15 mouse cellular contexts compared by ENCODE assay signal in genomic region chr1:118890125-118890875, GRCm38 (mm10).
DNase-seq lines count a peak whose midpoint lies in the region; ATAC-seq and TF ChIP-seq lines count a peak whose summit lies in the region.
"Had no signal": no experiment of that assay in that cellular context is flagged by ENCODE, and none has a peak within 500 bp of the region (broad histone marks: within the 10 kb centered on the region; RNA-seq: fewer than 3 reads in every experiment).

No protein-coding gene starts in this region.

- 0 out of 2 replicates have a peak, but pooled peaks cover 8% of the 10 kb centered on the region for H3K36me3 ChIP-seq in forebrain, embryonic 14.5 days (ENCODE audit: control insufficient read depth, insufficient read depth, low read length)
- H3K36me3 ChIP-seq in thymus, adult 2 months (ENCODE audit: control insufficient read depth, insufficient read depth, low read length) = no peaks in the 10 kb centered on the region
- H3K36me3 ChIP-seq: heart, embryonic 10.5 days had no signal

- H3K9ac ChIP-seq in forebrain, embryonic 14.5 days (ENCODE audit: low read length) = no peak overlapping the region

- H3K9me3 ChIP-seq in forebrain, embryonic 14.5 days (replicated peaks; ENCODE audit: control insufficient read depth, low read length) = no peaks in the 10 kb centered on the region
- H3K9me3 ChIP-seq: heart, embryonic 10.5 days had no signal

- H3K4me3 ChIP-seq in forebrain, embryonic 14.5 days (ENCODE audit: low read depth, low read length) = no peak overlapping the region
- no peak overlapping the region for H3K4me3 ChIP-seq in thymus, adult 2 months (ENCODE audit: control insufficient read depth, insufficient read depth, low read length)
- H3K4me3 ChIP-seq: gastrocnemius, adult 2 months; heart, embryonic 10.5 days had no signal

- no peak for TF ChIP-seq POLR2A in thymus, adult 2 months (IDR thresholded peaks at IDR 0.05; ENCODE audit: control insufficient read depth, extremely low read depth, insufficient read depth, low read length, poor library complexity)

- H3K27me3 ChIP-seq in forebrain, embryonic 14.5 days (replicated peaks; ENCODE audit: control insufficient read depth, insufficient read depth, low read length) = no peaks in the 10 kb centered on the region
- H3K27me3 ChIP-seq in thymus, adult 2 months (ENCODE audit: control insufficient read depth, insufficient read depth, low read length) = no peaks in the 10 kb centered on the region

- TF ChIP-seq CTCF in thymus, adult 2 months (IDR thresholded peaks at IDR 0.05; ENCODE audit: borderline replicate concordance, control insufficient read depth, extremely low read depth, insufficient read depth, low read length, poor library complexity) = no peak

- 32% methylated on average over 14 of the region's 14 CpGs for WGBS in forebrain, embryonic 14.5 days
- 88% methylated on average over 14 of the region's 14 CpGs for WGBS in thymus, adult 2 months

- peaks cover 12% of the 10 kb centered on the region; the same call in 1 of the 2 replicates for H3K4me1 ChIP-seq in forebrain, embryonic 14.5 days (ENCODE audit: control insufficient read depth, insufficient read depth, low read length)
- no peaks in the 10 kb centered on the region for H3K4me1 ChIP-seq in thymus, adult 2 months (replicated peaks; ENCODE audit: control insufficient read depth, insufficient read depth, low read length)

- H3K4me2 ChIP-seq in forebrain, embryonic 14.5 days (ENCODE audit: low read length) = no peak overlapping the region

- H3K27ac ChIP-seq in forebrain, embryonic 14.5 days (ENCODE audit: low read depth, low read length) = no peak overlapping the region
- H3K27ac ChIP-seq in thymus, adult 2 months (ENCODE audit: control insufficient read depth, insufficient read depth, low read length) = no peak overlapping the region
- H3K27ac ChIP-seq: gastrocnemius, adult 2 months; heart, embryonic 10.5 days had no signal

- DNase-seq in retina, postnatal 1 day = peak; percentile 25
- DNase-seq in retina, embryonic 14.5 days (ENCODE audit: low spot score) = no peak
- peak; percentile 63 for DNase-seq in forebrain, embryonic 14.5 days (ENCODE audit: low spot score)
- peak; percentile 63 for DNase-seq in mesoderm, embryonic 11.5 days (ENCODE audit: low read depth, low spot score)
- DNase-seq in thymus, adult 2 months = no peak
- no peak for DNase-seq in frontal cortex, adult 2 months (ENCODE audit: extremely low spot score in 1 of 2, low spot score in 1 of 2)
- DNase-seq: adrenal gland, postnatal 14 days; cerebellum, adult 11 months; gastrocnemius, adult 2 months; kidney, postnatal 25 days; liver; lung, postnatal 10 days; thymus, postnatal 25 days had no signal

- peak; percentile 56 for ATAC-seq in forebrain, embryonic 14.5 days
- no peak for ATAC-seq in CD4-positive, CD25-positive, alpha-beta regulatory T cell, adult 4 months

Comparison
In these comparisons a context has a peak if more than half of its experiments do, and no peak if none do; other contexts are left out.
1. DNase-seq: peak in retina, postnatal 1 day (single experiment), forebrain, embryonic 14.5 days (single experiment) and mesoderm, embryonic 11.5 days (single experiment); none in retina, embryonic 14.5 days (single experiment), thymus, adult 2 months (single experiment) and frontal cortex, adult 2 months (0 of 2).